Comparison of ENCODE assay signal across 21 mouse cellular contexts in the genomic region with DNA sequence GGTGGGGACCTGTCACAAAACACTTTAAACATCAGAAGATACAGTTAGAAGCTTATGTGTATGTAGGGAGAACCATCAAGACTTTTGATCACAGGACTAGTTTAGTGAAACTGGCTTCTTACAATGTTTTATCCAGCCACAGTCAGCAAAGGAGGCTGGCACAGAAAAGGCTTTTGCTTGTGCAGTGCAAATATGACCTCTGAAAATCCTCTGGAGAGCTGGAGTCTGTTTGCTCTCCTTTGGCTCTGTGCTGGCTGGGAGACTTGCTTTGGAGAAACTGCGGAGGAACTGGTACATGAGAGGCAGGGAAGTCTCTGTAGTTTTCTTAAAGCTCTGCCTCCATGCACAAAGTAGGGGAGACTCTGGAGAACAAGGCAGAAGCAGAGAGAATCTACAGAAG.
"Had no signal": no experiment of that assay in that cellular context is flagged by ENCODE, and none has a peak within 500 bp of the region (broad histone marks: within the 10 kb centered on the region; RNA-seq: fewer than 3 reads in every experiment).

No protein-coding gene starts in this region.

- ATAC-seq: intestine, postnatal 0 days; midbrain, embryonic 13.5 days; midbrain, embryonic 16.5 days had no signal

- H3K9ac ChIP-seq: limb, embryonic 13.5 days; liver, embryonic 13.5 days; midbrain, embryonic 13.5 days; neural tube, embryonic 13.5 days had no signal

- DNase-seq: kidney, adult 2 months; kidney, postnatal 25 days; layer of hippocampus, adult 9-11 months; liver; liver, embryonic 13.5 days; lung, postnatal 10 days; retina, postnatal 1 day; right cerebral cortex, postnatal 25 days; spleen, adult 18-20 months; thymus, postnatal 25 days had no signal

- H3K36me3 ChIP-seq: limb, embryonic 10.5 days; limb, embryonic 13.5 days; liver, embryonic 13.5 days; midbrain, embryonic 10.5 days; midbrain, embryonic 13.5 days; neural tube, embryonic 13.5 days had no signal

- H3K27me3 ChIP-seq: limb, embryonic 13.5 days; liver, embryonic 13.5 days; megakaryocyte, embryonic 14.5 days; midbrain, embryonic 13.5 days; neural tube, embryonic 13.5 days had no signal

- H3K9me3 ChIP-seq: limb, embryonic 10.5 days; limb, embryonic 13.5 days; liver, embryonic 13.5 days; megakaryocyte, embryonic 14.5 days; midbrain, embryonic 10.5 days; midbrain, embryonic 13.5 days; neural tube, embryonic 13.5 days had no signal

- H3K27ac ChIP-seq: kidney, postnatal 0 days; layer of hippocampus, adult 2 months; limb, embryonic 10.5 days; limb, embryonic 13.5 days; liver, embryonic 13.5 days; midbrain, embryonic 10.5 days; midbrain, embryonic 13.5 days; neural tube, embryonic 13.5 days had no signal

- H3K4me1 ChIP-seq: limb, embryonic 10.5 days; liver, embryonic 13.5 days; megakaryocyte, embryonic 14.5 days; midbrain, embryonic 13.5 days had no signal

- H3K4me2 ChIP-seq: limb, embryonic 13.5 days; liver, embryonic 13.5 days; midbrain, embryonic 13.5 days; neural tube, embryonic 13.5 days had no signal

- H3K4me3 ChIP-seq: layer of hippocampus, adult 2 months; limb, embryonic 10.5 days; limb, embryonic 13.5 days; liver, embryonic 13.5 days; megakaryocyte, embryonic 14.5 days; midbrain, embryonic 10.5 days; midbrain, embryonic 13.5 days; myocyte; neural tube, embryonic 13.5 days had no signal
